Mouse (Mus musculus): Measurements from ENCODE around the gene Arl11. TPM values are rescaled to one million over a fixed set of nuclear protein-coding genes. Genes with fewer than 3 reads are reported as not detected.

The Arl11 gene
- polyA plus RNA-seq (2014; fragmentation: Illumina TruSeq; extraction: RNeasy Lipid Tissue Mini Kit (QIAGEN cat#74804); ENCODE audit: low read depth, low replicate concordance) = 2.6 TPM

DNA sequence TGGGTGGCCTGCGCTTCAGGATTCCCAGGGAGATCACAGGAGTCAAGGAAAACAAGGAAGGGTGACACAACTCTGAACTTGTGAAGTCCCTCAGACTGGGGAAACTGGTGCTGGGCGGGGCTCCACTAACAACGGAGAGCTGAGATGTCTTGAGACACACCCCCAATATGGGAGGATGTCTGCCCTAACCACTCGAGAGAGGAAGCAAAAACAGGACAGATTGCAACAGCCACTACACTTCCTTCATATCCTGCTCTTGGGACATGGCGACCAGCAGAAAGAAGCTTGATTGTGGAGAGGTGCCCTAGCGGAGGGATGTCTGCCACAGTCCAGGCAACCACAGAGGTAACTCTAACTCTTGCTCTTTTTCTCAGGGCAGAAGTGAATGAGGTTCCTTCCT lies at the start of gene Arl11:
Gene Arl11 (plus strand): TSS at position 161 of the 400 bp plus-strand sequence.

DNA sequence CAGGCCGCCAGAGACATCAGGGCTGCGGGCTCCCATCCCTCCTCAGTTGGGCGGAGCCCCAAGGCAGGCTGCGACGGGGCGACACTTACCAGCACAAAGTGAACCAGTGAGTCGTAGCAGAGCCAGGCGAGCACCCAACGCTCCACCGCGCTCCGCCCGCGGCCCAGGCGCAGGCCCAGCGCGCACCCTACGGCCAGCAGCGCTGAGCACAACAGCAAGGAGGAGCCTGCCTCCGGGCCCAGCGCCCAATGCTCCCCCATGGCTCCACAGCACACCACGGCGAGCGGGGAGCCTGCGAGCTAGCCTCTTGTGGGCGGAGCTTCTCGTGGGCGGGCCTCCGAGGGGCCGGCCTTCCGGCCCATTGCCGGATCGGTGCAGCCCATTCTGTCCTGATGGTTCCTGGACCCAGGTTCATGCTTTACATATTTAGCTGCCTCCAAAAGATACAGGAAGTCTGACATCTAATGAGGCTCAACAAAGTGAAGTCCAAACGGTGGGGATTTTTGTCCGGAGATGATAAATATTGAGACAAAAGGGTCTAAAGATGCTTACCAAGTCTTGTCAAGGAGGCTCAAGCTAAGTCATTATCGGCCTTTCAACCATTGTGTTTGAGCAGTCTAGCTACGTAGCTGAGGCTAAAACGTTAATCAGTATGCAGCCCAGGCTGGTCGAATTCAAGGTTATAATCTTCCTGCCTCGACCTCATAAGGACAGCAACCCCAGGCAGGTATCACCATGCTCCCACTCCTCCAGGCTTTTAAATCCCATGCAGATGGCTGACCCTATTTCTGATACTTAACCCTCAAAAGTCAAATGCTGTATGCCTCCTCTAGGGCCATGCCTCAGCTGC lies 50.8 kb downstream of the Arl11 start, which contains the start of gene Ebpl:
Gene Ebpl (minus strand): TSS at position 309 of the 850 bp plus-strand sequence.

Other genes starting within 250 kb of the Arl11 start
- gene Sacs, start 171.3 kb upstream of the Arl11 start, polyA plus RNA-seq (2014; fragmentation: Illumina TruSeq; extraction: RNeasy Lipid Tissue Mini Kit (QIAGEN cat#74804); ENCODE audit: low read depth, low replicate concordance) = 0.62 TPM
- not detected for gene Sgcg, start 51.3 kb upstream of the Arl11 start, polyA plus RNA-seq (2014; fragmentation: Illumina TruSeq; extraction: RNeasy Lipid Tissue Mini Kit (QIAGEN cat#74804); ENCODE audit: low read depth, low replicate concordance)
- 3.1 TPM for gene Ebpl, start 50.7 kb downstream of the Arl11 start, polyA plus RNA-seq (2014; fragmentation: Illumina TruSeq; extraction: RNeasy Lipid Tissue Mini Kit (QIAGEN cat#74804); ENCODE audit: low read depth, low replicate concordance)
- gene Kpna3, start 130.1 kb downstream of the Arl11 start, polyA plus RNA-seq (2014; fragmentation: Illumina TruSeq; extraction: RNeasy Lipid Tissue Mini Kit (QIAGEN cat#74804); ENCODE audit: low read depth, low replicate concordance) = 19.2 TPM
- 12.0 TPM for gene Spryd7, start 247.1 kb downstream of the Arl11 start, polyA plus RNA-seq (2014; fragmentation: Illumina TruSeq; extraction: RNeasy Lipid Tissue Mini Kit (QIAGEN cat#74804); ENCODE audit: low read depth, low replicate concordance)

Data from adipose tissue, adult 10 weeks (tissue).